Mouse (Mus musculus) fibroblast of lung, adult 2 months (primary cell): ENCODE data around the gene Syngr1.
A peak's percentile ranks its signal among the peaks of the same experiment; 100 is the strongest.

Experiments used
- DNase-seq: peaks from one replicate; pipeline ENCODE4 v3.0.0-alpha.2; 2011; ENCODE audit warnings: low read depth

Syngr1 gene

GRCm38 (mm10) chr15:80145397-80145796, 54.3 kb downstream of the Syngr1 start:
- DNase-seq = no peak

GRCm38 (mm10) chr15:80146153-80146552, 55.0 kb downstream of the Syngr1 start:
- DNase-seq = no peak

GRCm38 (mm10) chr15:80147090-80147489, 56.0 kb downstream of the Syngr1 start:
- DNase-seq = no peak

GRCm38 (mm10) chr15:80147511-80147910, 56.4 kb downstream of the Syngr1 start:
- no peak for DNase-seq

GRCm38 (mm10) chr15:80148565-80148964, 57.4 kb downstream of the Syngr1 start:
- DNase-seq = no peak

- DNase-seq = no peak
These were observed 58.4 kb downstream of the Syngr1 start for GRCm38 (mm10) chr15:80149517-80149916.

- DNase-seq = no peak
These were observed 61.5 kb downstream of the Syngr1 start for GRCm38 (mm10) chr15:80152663-80153062.

GRCm38 (mm10) chr15:80153757-80154156, 62.6 kb downstream of the Syngr1 start:
- DNase-seq = no peak

- DNase-seq = no peak
These were observed 64.6 kb downstream of the Syngr1 start for GRCm38 (mm10) chr15:80155707-80156106.

GRCm38 (mm10) chr15:80157197-80157943, 66.2 kb downstream of the Syngr1 start:
- DNase-seq = no peak

- no peak for DNase-seq
These were observed 67.0 kb downstream of the Syngr1 start for GRCm38 (mm10) chr15:80158001-80158706.

GRCm38 (mm10) chr15:80158707-80159090, 67.6 kb downstream of the Syngr1 start:
- DNase-seq = no peak

GRCm38 (mm10) chr15:80159286-80159901, 68.3 kb downstream of the Syngr1 start:
- DNase-seq = peak; percentile 27

GRCm38 (mm10) chr15:80160223-80160622, 69.1 kb downstream of the Syngr1 start:
- peak; percentile 88 for DNase-seq

GRCm38 (mm10) chr15:80160726-80161125, 69.6 kb downstream of the Syngr1 start:
- DNase-seq = peak; percentile 25

- DNase-seq = no peak
These were observed 70.1 kb downstream of the Syngr1 start for GRCm38 (mm10) chr15:80161199-80161598.

GRCm38 (mm10) chr15:80162401-80162964, 71.3 kb downstream of the Syngr1 start:
- DNase-seq = no peak

- DNase-seq = no peak
These were observed 72.1 kb downstream of the Syngr1 start for GRCm38 (mm10) chr15:80163274-80163673.

- DNase-seq = no peak
These were observed 72.6 kb downstream of the Syngr1 start for GRCm38 (mm10) chr15:80163716-80164115.

- DNase-seq = no peak
These were observed 74.3 kb downstream of the Syngr1 start for GRCm38 (mm10) chr15:80165396-80165795.
